Mouse (Mus musculus): Measurements from ENCODE around the gene Sds.
A peak's percentile ranks its signal among the peaks of the same experiment; 100 is the strongest.

Gene Sds

DNA sequence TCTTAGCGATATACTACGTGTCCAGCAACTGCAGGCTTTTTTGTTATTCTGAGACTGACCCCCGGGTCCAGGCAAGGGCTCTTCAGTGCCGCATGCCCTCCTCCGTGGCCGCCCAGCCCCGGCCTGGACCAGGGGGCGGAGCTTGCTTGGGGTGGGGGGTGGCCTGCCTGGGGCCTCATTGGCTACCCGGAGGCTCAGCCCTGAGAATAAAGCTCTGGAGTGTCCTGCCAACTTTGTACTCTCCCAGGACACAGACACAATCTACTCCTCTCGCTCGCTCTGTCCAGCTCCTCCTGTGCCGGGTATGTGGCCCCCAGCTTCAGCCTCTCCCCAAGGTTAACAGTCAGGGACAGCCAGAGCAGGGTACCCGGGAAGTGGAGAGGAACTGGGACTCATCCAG is at the start of gene Sds:
Gene Sds, plus strand, starts transcription at position 231 of the 400 bp plus-strand sequence.
- DNase-seq, result no peak

DNA sequence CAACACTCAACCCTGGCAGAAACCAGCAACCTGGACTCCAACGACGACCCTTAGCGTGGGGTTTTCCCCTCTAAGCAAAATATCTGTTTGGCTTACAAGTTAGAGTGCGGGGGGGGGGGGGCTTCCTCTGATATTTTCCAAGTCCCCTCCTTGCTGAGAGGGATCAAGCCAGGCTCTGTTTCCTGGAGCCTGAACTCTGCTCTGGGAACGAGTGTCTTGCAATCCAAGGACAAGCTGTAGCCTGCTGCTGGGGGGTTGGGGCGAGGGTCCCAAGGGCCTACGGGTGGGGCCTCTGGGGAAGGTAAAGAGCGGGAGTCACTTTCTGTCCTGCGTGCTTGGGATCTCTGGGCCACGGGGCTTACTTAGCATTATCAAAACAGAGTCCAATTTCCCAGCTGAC is 49.8 kb upstream of the Sds start:
- no peak for DNase-seq

DNA sequence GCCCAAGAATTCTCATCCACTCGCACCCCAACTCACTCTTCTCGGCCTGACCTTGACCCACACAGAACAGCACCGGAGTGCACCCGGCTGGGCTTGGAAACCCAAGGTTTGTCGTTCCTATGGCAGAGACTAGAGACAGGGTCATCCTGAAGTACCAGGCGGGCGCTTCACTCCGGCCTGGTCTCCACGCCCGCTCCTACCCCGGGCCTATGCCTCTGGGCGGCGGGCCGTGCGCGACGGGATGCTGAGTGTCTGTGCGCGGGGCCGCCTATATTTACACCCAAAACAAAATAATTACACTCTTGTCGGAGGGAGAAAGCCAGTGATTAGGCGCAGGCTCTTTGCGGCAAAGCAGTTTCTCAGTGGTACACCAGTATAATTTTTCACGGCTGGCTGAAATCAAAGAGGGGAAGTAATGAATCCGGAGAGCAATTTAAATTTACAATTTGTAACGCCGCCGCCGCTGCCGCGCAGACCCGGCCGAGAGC is 48.8 kb upstream of the Sds start:
- peak; percentile 34 to 47 for DNase-seq

DNA sequence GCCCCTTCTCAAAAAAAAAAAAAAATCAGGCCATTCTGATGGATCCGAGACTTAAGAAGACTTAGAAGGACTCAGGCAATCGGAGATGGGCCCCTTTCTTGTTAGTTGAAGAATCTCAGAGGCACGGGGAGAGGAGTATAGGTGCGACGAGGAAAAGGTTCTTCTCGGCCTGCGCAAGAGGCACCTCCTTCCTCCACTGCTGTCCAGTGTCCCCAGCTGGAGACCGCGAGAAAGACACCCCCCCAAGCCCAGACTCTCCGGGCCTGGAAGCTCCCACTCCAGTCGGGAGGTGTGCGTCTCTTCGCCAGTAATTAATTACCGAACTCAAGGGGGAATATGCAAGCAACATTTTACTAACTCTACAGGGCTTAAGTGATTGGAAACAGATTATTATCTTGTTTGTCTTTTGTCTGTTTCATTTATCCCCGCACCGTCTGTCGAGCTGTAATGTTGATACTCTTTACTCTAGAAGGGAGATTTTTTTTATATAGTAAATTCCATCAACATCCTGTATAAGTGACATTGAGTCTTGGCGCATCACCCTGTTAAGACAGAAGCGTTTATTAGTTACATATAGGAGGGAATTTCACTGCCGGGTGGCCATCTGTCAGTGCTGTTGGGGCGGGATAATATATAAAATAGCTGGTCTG is 48.0 kb upstream of the Sds start:
- DNase-seq, result peak; percentile 28

DNA sequence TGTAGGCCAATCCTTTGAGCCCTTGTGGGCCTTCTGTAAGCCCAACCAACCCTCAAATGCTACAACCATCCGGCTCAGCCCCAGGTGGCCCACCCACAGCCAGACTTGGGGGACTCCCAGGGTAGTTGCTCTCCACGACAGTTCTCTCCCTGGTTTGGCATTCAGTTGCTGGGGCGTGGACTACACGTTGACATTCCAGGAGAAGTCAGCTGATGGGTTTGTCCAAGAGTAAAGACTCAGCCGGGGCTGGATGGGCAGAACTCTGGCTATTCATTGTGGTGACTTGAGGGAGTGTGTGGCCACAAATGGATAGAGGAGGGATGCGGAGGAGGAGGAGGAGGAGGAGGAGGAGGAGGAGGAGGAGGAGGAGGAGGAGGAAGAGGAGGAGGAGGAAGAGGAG is 47.3 kb upstream of the Sds start:
- DNase-seq, result peak; percentile 21 to 28

DNA sequence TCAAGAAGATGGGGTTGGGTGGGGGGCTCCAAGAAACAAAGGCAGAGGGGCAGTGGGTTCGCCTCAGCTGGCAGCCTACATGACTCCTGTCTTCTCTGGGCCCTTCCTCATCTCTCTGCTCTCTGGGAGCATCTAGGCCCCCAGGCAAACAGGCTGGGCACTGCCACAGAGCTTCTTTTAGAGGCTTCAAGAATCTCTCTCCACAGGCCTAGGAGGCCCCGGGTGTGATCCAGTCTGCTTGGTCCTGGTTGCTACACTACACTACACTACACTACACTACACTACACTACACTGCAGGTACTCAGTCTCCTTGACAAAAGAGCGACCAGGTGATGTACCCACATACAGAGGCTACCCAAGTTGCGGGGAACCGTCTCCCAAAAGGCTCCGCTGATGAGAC is 46.6 kb upstream of the Sds start:
- no peak for DNase-seq

DNA sequence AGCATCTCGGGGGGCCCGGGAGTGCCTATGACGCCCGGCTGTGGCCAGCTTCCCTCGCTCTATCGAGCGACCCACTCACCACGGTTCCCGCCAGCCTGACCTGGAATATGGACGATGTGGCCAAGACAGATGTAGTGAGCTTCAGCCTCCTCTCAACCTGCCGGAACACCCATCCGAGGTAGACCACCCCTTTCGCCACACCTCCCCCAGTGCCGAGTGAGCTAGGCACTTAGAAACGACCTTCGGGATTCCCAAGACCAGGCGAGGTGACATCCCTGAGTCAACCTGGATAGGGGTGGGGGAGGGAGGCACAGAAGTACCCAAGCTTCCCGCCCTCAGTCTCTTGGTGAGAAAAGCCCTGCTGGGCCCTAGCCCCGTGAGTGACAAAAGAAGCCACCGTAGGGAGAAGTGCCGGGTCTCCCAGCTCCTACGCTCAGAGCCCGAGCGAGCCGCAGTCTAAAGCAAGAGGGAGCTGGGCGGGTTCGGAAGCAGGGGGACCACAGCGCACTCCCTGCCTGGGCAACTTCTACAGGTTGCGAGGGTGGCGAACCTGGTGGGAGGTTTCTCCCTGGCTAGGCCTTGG is 45.2 kb upstream of the Sds start:
- peak; percentile 27 to 48 for DNase-seq

DNA sequence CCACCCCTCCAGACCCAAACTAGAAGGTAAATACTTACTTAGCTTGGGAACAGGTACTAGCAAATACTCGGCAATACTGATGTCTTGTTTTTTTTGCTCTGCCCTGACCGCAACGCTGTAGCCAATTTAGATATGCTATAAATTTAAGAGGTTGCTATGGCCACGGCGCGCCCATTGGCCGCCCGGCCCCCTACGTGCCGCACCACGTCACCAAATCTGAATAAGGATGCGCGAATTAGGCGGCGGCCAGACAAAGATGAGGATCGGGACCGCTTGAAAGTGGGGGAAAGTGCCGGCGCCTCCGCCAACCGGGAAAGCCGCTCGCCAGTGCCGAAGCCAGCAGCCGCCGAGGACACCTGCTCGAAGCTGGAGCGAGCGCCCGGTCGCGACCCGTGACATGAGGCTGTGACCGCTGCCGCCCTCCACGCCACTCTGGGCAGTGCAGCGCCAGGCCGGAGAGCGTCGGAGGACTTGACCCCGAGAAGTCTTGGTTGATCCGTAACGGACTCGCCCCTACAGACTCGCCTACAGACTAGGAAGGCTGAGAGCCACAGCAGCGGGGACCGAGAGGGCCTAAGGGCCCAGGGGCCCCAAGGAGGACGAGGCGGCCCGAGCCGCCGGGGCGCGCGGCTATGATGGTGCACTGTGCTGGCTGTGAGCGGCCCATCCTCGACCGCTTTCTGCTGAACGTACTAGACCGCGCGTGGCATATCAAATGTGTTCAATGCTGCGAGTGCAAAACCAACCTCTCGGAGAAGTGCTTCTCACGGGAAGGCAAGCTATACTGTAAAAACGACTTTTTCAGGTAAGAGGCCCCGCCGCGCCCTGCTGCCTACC is 44.5 kb upstream of the Sds start, which contains the start of gene Lhx5:
Gene Lhx5, plus strand, starts transcription at position 51 of the 837 bp plus-strand sequence.
- peak; percentile 63 to 68 for DNase-seq

DNA sequence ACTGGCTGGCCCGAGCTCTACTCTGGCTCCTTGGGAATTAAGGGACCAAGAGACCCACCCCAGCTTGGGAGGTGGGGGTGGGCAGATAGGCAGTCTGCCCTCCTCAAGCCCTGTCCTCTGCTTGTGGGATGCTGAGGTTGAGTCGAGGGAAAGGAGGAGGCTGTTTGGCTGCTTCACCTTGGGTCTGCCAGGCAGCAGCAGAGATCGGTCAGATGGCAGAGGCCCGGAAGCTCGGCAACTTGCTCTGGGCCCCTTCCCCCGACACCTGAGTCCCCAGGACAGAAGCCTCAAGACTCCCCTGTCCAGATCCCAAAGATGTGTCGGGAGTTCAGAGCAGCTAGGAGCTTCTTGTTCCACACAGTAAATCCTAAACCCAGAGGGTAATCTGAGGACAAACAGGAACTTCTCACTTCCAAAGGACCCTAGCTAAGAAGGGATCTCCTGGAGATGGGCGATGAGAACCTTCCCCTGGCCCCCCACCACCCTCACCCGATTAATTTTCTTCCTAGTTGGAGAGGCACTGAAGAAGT is 43.8 kb upstream of the Sds start:
- DNase-seq, result no peak

DNA sequence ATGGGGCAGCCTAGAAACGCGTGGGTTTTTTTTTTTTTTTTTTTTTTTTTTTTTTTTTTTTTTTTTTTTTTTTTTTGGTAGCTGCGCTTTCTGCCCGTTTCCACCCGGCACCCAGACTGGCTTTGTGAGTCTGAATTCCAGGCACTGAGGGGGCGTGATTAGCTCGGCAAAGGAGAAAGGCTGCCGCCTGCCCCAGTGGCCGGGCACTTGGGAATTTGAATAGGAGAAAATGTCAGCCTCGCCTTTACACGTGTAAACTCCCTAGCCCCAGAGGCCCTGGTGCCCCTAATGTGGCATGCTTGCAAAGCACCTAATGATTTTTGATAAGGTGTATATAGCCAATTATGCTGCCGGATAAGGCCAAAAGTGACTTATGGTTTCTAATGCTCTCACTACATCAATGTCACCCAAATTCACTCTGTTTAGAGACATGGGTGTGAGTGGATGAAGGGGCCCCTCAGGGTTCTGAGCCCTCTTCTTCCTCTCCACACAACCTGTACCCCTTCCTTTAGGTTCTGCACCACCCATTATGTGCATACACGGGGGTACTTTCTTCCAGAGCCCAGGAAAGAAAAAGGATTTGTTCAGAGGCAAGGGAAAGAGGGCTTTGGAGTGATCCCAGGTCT is 43.1 kb upstream of the Sds start:
- peak in 1 of 2 experiments; percentile 34 for DNase-seq

DNA sequence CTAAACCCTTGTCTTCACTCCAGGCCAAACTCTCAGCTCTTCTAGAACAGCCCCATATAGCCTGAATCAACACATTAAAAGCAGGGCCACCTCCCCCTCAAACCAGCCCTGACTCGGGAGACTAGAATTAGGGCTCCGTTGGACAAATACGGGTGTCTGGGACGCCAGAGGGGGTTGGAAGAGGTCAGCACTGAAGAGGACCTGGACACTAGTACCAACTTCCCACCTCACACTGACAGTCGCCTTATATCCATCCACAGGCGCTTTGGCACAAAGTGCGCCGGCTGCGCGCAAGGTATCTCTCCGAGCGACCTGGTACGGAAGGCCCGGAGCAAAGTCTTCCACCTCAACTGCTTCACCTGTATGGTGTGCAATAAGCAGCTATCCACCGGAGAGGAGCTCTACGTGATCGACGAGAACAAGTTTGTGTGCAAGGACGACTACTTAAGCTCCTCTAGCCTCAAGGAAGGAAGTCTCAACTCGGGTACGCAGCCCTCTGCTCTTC is 42.0 kb upstream of the Sds start:
- peak; percentile 14 to 39 for DNase-seq

DNA sequence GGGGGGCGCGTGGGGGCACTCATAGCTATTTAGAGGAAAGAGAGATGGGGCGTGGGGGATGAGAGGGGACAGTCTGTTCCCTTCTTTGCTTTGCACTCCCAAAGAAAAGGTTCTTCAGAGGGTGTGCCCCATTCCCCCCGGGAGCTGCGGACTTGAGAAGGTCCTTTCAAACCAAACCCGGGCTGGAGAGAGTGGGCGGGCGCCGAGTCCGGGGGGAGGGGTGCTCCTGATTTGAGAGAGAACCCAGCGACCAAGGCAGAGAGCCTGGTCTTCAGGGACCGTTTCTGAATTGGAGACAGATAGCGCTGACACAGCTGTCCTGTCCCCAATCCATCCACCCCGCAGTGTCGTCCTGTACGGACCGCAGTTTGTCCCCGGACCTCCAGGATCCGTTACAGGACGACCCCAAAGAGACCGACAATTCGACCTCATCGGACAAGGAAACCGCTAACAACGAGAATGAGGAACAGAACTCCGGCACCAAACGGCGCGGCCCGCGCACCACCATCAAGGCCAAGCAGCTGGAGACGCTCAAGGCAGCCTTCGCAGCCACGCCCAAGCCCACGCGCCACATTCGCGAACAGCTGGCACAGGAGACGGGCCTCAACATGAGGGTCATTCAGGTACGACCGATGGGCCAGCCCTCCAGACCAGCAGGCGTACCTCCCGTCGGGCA is 41.2 kb upstream of the Sds start:
- peak; percentile 43 to 46 for DNase-seq

DNA sequence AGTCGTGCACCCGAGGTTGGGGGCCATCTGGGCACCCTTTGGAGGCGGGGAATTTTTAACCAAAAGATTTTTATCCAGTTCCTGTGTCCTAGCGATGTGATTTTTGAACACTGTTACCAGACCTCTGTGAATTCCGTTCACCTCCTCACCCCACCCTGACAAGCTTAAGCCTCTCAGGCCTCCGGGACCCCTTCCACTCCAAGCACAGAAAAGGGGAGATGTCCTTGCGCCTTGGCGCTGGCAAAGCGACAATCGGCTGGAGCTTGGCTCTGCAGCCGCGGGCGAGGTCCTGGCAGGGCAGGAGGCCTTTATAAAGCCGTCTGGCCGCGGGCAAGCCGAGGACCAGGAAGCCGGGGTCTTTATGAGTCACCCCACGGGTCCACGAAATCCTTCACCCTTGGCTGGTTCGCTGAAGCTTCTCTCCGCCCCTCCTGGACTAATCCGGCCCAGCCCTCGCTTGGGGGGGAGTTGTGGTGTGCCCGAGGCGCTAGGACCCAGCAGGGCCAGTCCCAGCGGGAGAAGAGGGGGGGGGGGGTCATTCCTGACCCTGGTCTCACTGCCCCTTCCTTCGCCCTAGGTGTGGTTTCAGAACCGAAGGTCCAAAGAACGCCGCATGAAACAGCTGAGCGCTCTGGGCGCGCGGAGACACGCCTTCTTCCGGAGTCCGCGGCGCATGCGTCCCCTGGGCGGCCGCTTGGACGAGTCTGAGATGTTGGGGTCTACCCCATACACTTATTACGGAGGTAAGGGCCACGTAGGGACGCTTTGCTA is 40.4 kb upstream of the Sds start:
- DNase-seq, result peak; percentile 54 to 58

DNA sequence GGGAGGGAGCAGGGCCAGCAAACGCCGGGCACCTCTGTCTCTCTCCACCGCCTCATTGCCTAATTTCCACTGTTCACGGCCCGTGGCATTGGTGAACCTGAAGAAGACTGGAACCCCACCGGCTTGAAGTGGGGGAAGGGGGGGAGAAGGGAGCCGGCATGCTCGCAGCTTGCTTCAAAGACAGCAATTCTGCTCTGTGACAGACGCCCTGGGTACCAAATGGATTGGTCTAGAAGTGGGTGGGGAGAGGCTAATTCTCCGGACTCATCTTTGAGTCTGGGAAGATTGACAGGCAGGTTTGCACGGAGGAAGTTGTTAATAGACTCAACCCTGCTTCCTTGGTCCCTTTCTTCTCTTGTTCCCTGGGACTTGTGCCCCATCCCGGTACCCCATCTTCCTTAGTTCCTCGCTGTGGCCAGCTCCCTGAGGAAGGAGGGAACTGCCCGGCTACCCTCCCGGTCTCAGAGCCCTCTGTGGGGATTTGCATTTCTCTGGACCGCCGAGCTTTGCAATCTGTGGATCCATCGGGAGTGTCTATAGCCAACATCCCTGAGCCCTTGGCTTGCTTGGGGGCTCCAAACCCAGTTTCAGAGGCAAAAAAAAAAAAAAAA is 39.3 kb upstream of the Sds start:
- DNase-seq, result peak in 1 of 2 experiments; percentile 44

DNA sequence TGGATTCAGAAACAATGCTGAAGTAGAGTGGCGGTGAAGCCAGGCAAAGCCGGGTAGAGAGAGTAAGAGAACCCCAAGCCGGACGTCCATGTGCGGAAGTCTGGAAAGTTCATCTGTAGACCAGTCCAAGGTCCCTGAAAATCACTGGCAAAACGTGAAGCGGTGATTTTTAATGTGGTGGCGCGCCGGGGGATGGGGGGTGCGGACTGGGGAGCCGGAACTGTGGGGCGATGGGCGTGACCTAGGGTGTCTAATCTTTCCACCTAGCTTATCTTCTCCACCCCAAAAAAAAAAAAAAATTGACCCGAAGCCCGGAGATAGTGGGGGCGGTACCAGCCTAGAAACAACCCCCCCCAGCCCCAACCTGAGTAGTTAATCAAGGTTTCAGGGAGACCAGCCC is 38.8 kb upstream of the Sds start:
- DNase-seq, result peak in 1 of 2 experiments; percentile 37

DNA sequence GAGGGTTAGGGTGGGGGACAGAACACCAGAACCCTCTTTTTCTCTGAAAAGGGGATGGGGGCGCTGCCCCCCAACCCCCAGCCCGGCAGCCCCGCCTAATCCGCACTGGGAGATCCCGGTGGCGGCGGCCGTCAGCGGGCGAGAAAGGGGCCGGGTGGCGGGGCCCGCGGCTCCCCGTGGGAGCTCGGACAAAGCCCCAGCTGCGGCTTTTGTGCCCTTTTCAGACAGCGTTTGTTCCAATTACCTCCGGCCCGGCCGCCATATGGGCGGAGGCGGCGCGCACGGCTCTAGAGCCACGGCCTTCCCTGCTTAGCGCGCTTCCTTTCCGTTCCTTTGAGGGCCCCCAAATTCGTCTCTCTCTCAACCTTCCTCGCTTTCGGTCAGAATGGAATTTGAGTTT is 38.3 kb upstream of the Sds start:
- DNase-seq, result peak; percentile 52 to 54

DNA sequence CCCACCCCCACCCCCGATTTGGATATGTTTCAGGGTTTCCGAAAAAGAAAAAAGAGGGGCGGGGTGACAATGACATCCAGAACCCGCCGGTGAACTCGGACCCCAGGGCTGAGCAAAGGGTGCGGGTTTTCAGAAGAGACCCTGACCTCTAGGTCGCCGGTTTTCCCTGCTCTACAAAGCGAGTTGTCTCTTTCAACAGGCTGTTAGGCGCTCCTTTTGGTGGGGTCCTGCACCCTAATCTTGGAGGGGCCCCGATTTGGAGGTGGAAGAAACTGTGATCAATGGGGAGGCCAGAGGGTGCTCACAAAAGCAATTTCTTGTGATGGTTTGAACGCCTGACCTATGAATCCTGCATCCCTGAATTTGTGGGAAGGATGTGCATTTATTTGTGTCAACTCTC is 37.9 kb upstream of the Sds start:
- peak in 1 of 2 experiments; percentile 35 for DNase-seq

DNA sequence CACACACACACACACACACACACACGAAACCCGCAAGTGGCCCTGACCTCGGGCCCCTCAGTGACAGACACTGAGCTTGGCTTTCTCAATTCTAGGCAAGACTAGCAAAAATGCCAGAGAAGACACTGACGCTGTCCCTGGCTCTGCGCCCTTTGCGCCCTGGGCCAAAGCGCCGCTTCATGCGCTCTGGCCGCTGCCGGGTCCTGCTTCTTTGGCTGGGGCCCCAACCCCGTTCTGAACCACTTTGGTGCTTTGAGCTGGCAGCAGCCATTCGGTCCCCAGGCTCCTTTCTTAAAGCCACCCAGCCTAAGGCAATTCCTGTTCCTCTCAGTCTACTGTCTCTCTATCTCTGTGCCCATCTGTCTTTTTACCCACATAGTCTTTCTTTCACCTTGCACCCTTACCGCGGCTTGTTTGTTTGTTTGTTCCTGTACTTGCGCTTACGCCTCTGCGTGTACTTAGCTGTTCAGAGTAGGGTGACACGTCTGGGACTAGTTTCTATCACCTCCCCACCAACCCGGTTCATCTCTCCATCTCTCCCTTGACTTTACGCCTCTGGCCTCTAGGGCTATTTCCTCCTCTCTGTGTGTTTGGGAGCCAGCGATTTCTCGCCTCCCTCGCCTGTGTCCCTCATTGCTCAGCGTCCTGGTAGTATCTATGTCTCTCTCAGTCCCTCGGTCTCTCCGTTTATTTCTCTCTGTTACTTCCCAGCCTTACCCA is 37.2 kb upstream of the Sds start:
- peak; percentile 81 to 87 for DNase-seq

DNA sequence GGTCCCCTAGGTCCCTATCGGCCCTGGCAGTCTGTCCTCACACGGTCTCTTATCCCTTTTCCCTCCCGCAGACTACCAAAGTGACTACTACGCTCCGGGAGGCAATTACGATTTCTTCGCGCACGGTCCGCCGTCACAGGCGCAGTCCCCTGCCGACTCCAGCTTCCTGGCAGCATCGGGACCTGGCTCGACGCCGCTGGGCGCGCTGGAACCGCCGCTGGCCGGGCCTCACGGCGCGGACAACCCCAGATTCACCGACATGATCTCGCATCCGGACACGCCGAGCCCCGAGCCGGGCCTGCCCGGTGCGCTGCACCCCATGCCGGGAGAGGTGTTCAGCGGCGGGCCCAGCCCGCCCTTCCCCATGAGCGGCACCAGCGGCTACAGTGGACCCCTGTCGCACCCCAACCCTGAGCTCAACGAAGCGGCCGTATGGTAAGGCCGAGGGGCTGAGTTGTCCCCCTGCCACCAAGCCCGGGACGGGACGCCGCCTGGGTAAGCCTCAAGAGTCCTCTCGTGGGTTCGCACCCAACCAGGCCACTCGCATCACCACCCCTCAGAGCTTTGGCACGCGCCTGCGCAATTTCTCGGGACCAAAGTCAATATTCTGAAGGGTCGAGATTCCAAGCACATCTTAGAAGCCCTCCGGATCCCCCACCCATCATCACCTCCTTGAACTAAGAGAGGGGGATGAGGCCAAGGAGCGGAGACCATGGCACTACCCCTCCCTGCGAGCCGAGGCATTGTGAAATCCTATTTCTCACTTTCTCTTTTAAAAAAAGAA is 36.2 kb upstream of the Sds start:
- peak; percentile 54 to 58 for DNase-seq

Data from cerebellum, postnatal 10 days (tissue).